Mouse (Mus musculus) heart, postnatal 25 days (tissue): Measurements from ENCODE around the gene Slc7a14. TPM values are rescaled to one million over a fixed set of nuclear protein-coding genes. Genes with fewer than 3 reads are reported as not detected.
"Not testable (repeated sequence)": the region's sequence is repeated elsewhere in the genome, so short reads cannot be mapped to it uniquely, and the experiment has no call there.

Experiments
- DNase-seq: peaks from one replicate; pipeline ENCODE4 v3.0.0; 2022; ENCODE audit warnings: low spot score
- intact Hi-C: fragments of 180-260 bp; cut with DNase I; formaldehyde crosslinking; loops from one replicate; pipeline ENCODE4 v1.15.1; 2025
- total RNA-seq, 2 experiments: library from RNA; stranded (reverse); gene quantifications; 2 replicates each; pipeline ENCODE4 v1.2.3; 2021

Gene Slc7a14
- total RNA-seq: under 1 TPM; 0.08 TPM

GRCm38 (mm10) chr3:31309934-31310787 is at the start of gene Slc7a14:
TSS of gene Slc7a14 (minus strand) at chr3:31310378.
- DNase-seq: no peak
- intact Hi-C loops: loop anchor here (5.0 kb wide), 1 partner anchor 632 kb away; no protein-coding TSS in a partner anchor

- no peak for DNase-seq
Measured at GRCm38 (mm10) chr3:31346540-31346939, 36.4 kb upstream of the Slc7a14 start.

GRCm38 (mm10) chr3:31345766-31346165 is 35.6 kb upstream of the Slc7a14 start:
- intact Hi-C loops: no loop called here
- DNase-seq: no peak

More at GRCm38 (mm10) chr3:31346540-31346939, 36.4 kb upstream of the Slc7a14 start:
- intact Hi-C loops: no loop called here

- no peak for DNase-seq
Measured at GRCm38 (mm10) chr3:31339236-31339635, 29.1 kb upstream of the Slc7a14 start.

GRCm38 (mm10) chr3:31328237-31328836 is 18.2 kb upstream of the Slc7a14 start:
- intact Hi-C loops: no loop called here
- DNase-seq: no peak

More at GRCm38 (mm10) chr3:31339236-31339635, 29.1 kb upstream of the Slc7a14 start:
- intact Hi-C loops: no loop called here

GRCm38 (mm10) chr3:31327791-31328190 is 17.6 kb upstream of the Slc7a14 start:
- intact Hi-C loops: no loop called here
- DNase-seq: no peak

- intact Hi-C loops: no loop called here
- no peak for DNase-seq
Measured at GRCm38 (mm10) chr3:31324231-31324654, 14.1 kb upstream of the Slc7a14 start.

GRCm38 (mm10) chr3:31309371-31309933 is 726 bp downstream of the Slc7a14 start:
- no peak for DNase-seq
- intact Hi-C loops: loop anchor here (5.0 kb wide), 1 partner anchor 633 kb away; no protein-coding TSS in a partner anchor

GRCm38 (mm10) chr3:31308906-31309305 is 1.3 kb downstream of the Slc7a14 start:
- DNase-seq: no peak
- intact Hi-C loops: loop anchor here (5.0 kb wide), 1 partner anchor 633 kb away; no protein-coding TSS in a partner anchor

GRCm38 (mm10) chr3:31307936-31308335 is 2.2 kb downstream of the Slc7a14 start:
- no peak for DNase-seq
- intact Hi-C loops: loop anchor here (5.0 kb wide), 1 partner anchor 634 kb away; no protein-coding TSS in a partner anchor

- no peak for DNase-seq
- intact Hi-C loops: no loop called here
Measured at GRCm38 (mm10) chr3:31291673-31292602, 18.2 kb downstream of the Slc7a14 start.

GRCm38 (mm10) chr3:31287421-31287948 is 22.7 kb downstream of the Slc7a14 start:
- DNase-seq: no peak
- intact Hi-C loops: no loop called here

- no peak for DNase-seq
- intact Hi-C loops: no loop called here
Measured at GRCm38 (mm10) chr3:31281116-31281515, 29.1 kb downstream of the Slc7a14 start.

- DNase-seq: no peak
- intact Hi-C loops: no loop called here
Measured at GRCm38 (mm10) chr3:31274875-31275274, 35.3 kb downstream of the Slc7a14 start.

GRCm38 (mm10) chr3:31273247-31273646 is 36.9 kb downstream of the Slc7a14 start:
- intact Hi-C loops, DNase-seq: not testable (repeated sequence)

GRCm38 (mm10) chr3:31272635-31273034 is 37.5 kb downstream of the Slc7a14 start:
- intact Hi-C loops: no loop called here
- DNase-seq: no peak

- intact Hi-C loops: no loop called here
- DNase-seq: no peak
Measured at GRCm38 (mm10) chr3:31269551-31270317, 40.4 kb downstream of the Slc7a14 start.

GRCm38 (mm10) chr3:31267921-31268320 is 42.3 kb downstream of the Slc7a14 start:
- DNase-seq: no peak
- intact Hi-C loops: no loop called here

- intact Hi-C loops: no loop called here
- no peak for DNase-seq
Measured at GRCm38 (mm10) chr3:31266941-31267340, 43.2 kb downstream of the Slc7a14 start.
